Mouse (Mus musculus) cerebellum, postnatal 14 days (tissue): ENCODE data around the gene Tmem91.

ENCODE experiments used
- DNase-seq, 2 experiments: peaks; one replicate each; pipeline ENCODE4 v3.0.0; 2021; ENCODE audit warnings: mixed read lengths in 2 of 2

The Tmem91 gene

GRCm38 (mm10) chr7:25669631-25670030 lies 5.3 kb downstream of the Tmem91 start:
- DNase-seq, result no peak

- DNase-seq, result no peak
These were observed 5.8 kb downstream of the Tmem91 start for GRCm38 (mm10) chr7:25669158-25669557.

DNA sequence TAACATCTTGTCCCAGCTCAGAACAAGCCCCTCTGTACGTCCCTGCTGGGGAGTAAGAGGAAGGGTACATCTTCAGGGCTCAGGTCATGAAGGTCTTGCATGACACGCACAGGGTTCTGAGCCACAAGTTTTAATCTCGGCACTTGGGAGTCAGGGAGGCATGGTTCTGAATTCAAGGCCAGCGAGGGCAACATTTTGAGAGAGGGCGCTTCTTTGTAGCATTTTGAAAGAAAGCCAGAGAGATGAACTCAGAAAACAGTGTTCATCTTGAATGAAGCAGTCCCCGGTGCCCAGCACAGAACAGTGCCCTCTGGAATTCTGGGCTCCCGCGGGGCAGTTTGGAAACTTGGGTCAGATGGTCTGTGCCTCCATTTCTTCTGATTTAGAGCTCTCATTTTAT lies 8.6 kb downstream of the Tmem91 start:
- no peak for DNase-seq

GRCm38 (mm10) chr7:25658657-25659472 lies 16.1 kb downstream of the Tmem91 start, which contains the start of the genes Bckdha and Exosc5:
Gene Bckdha (minus strand): TSS chr7:25658981.
Gene Exosc5 (plus strand): TSS chr7:25659164.
- DNase-seq, result peak; percentile 99 to 100

- peak; percentile 41 to 62 for DNase-seq
These were observed 17.2 kb downstream of the Tmem91 start for GRCm38 (mm10) chr7:25657785-25658184.

- DNase-seq, result peak; percentile 73 to 79
These were observed 19.2 kb downstream of the Tmem91 start for GRCm38 (mm10) chr7:25655601-25656428.

GRCm38 (mm10) chr7:25652244-25652759 lies 22.7 kb downstream of the Tmem91 start:
- no peak for DNase-seq

GRCm38 (mm10) chr7:25651281-25651680 lies 23.7 kb downstream of the Tmem91 start:
- no peak for DNase-seq

GRCm38 (mm10) chr7:25649839-25650238 lies 25.1 kb downstream of the Tmem91 start:
- DNase-seq, result no peak

DNA sequence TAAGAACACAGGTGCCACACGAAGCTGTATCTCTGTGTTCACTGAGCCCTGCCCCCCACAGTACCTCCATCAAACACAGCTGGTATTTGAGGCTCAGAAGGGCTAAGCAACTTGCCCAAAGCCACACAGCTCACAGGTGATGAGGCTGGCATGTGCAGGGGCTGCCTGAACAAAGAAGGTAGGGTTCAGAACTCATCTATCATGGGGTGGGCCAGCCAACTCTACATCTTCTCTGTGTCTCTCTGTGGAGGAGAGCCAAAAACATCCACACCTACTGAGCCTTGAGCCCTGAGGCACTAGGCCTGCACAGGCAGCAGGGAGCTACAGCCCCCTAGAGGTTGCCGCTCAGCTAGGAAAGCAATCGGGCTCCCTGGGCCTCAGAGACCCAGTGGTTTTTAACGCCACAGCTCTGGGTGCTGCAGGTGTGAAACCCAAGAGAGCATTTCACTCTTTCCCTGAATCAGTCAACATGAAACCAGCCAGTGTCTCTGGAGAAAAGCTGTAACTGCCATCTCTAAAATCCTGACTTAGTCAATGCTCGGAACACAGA lies 27.3 kb downstream of the Tmem91 start:
- DNase-seq, result no peak

GRCm38 (mm10) chr7:25645074-25645473 lies 29.9 kb downstream of the Tmem91 start:
- no peak for DNase-seq

DNA sequence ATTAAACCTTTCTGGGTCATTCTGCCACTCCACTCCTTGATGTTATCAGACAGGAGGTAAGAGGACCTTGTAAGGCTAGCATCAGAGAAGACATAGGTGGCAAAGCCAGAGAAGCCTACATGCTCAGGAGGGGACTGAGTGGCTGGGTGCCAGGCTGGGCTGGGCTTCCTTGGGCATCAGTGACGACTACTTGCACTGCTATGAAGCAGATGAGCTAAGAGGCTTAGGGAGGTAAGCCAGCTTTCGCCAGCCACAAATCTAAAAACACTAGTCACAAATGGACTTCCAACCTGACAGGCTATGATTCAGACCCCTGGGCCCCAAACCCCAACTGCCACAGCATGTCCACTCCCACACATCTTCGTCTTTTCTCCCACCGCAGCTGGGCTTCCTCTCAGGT lies 30.3 kb downstream of the Tmem91 start:
- peak; percentile 61 to 71 for DNase-seq

GRCm38 (mm10) chr7:25644136-25644535 lies 30.8 kb downstream of the Tmem91 start:
- peak in 1 of 2 experiments; percentile 41 for DNase-seq

DNA sequence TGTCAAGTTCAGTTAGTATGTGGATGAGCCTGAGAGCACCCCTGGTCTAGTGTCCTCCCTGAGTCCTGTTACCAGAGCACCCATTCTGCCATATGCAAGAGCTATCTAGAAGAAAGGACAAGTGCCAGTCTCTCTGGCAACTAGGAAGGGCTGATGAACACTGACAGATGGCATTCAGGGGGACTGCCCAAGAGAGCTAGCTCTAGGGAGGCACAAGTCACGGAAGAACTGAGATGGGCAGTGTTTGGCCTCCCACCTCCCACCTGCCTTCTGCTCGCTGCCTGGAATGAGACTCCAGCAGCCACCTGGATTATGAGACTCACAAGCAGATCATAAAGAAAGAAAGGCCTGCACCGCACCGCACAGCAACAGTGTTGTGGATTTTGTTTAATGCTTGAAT lies 35.2 kb downstream of the Tmem91 start:
- peak; percentile 61 to 76 for DNase-seq

DNA sequence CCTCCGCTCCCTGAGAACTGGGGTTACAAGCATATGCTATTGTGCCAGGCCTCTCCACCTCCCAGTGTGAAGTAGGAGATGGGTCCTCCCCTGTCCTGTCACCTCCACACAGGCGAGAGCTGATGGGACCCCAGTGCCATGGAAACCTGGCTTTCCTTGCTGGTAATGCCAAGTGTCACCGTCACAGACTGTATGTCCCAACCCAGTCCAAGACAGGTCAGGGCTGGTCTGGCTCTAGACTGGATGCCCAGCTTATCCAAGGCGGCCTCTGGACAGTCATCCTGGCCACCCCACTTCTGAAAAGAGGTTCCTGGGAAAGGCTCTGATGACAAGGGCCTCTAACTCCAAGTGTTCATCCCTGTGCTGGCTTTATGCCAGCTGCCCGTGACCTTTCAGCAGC lies 37.9 kb downstream of the Tmem91 start:
- no peak for DNase-seq

DNA sequence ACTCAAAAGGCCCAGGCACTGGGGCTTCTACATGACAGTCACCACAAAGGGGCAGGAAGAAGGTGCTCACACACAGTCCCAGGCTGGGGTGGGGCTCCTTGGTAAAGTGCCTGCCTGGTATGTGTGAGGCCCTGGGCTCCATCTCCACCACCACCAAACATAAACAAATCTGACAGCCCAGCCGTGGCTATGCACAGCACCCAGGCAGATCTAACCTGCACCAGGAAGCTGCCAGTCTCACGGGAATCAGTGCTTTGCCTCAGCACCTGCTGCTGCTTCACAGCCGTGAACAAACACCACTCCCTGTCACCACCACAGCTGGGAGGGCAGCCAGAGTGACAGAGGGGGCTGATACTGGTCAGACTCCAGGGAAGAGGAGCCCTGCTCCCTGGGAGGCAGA lies 38.6 kb downstream of the Tmem91 start:
- DNase-seq, result no peak

- no peak for DNase-seq
These were observed 42.3 kb downstream of the Tmem91 start for GRCm38 (mm10) chr7:25632679-25633078.

DNA sequence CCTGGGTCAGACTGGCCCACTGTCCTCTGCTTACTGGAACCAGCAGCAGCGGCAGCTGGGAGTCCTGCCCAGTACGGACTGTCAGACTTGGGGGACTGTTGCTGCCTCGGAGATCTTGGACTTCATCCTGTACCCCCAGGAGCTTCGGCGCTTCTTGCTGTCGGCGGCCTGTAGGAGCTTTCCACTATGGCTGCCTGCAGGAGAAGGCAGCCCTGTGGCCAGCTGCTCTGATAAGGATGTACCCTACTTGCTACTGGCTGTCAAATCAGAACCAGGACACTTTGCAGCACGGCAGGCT lies 46.7 kb downstream of the Tmem91 start:
- no peak for DNase-seq

GRCm38 (mm10) chr7:25627431-25628322 lies 47.3 kb downstream of the Tmem91 start:
- peak in 1 of 2 experiments; percentile 41 for DNase-seq

DNA sequence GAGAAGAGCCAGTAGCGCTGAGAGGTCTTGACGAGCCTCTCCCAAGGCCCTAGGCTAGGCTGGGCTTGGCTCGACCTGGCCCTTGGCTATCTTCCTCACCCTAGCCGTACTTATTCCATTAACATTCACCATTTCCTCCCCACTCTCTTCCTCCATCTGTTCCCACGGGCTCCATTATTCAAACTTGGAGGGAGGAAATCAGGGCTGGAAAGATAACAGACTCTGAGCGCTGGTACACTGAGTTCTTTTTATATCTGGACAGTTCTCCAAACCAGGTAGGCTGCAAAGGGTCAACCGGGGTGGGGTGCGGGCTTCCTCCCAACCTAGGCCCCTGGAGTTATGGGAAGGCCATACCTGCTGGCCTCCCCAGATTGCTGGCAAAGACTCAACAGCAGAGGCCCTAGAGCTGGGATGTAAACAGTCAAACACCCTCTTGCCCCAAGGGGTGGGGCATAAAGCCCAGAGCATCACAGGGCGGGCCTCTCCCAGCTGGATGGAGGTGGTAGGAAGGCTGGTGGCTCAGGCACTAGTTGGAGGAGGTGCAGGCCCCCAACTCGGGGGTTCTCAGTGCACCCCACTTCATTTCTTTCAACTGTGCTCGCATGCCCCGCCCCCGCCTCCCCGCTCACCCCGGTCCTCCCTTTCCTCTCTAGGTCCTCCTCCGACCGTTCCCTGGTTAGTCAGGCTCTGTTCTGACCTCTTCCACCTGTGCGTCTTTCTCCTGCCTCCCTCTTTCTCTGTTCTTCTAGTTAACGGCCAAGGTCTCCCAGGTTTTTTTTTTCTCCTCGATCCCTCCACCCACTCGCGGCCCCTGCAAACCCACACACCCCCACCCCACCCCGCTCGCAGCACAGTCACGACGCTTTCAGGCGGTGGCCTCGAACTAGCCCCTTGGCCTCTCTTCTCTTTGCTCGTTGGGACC lies 48.2 kb downstream of the Tmem91 start, which contains the start of gene B3gnt8:
Gene B3gnt8 (plus strand): TSS at position 146 of the 922 bp plus-strand sequence.
- peak; percentile 56 to 64 for DNase-seq
